Mouse (Mus musculus) testis, adult 2 months (tissue): ENCODE measurements around the gene Sdhaf2. TPM values are rescaled to one million over a fixed set of nuclear protein-coding genes. Genes with fewer than 3 reads are reported as not detected.

Experiments used
- H3K27ac ChIP-seq: fragments of 200-500 bp; 2 replicates; pipeline ENCODE4 v1.5.1; 2012; ENCODE audit warnings: low read depth, low read length; ENCODE audit not compliant: control insufficient read depth, insufficient read depth
- H3K27me3 ChIP-seq: fragments of 200-500 bp; 2 replicates; pipeline ENCODE4 v1.6.1; 2012; ENCODE audit warnings: mild to moderate bottlenecking, low read length, moderate library complexity; ENCODE audit not compliant: control insufficient read depth, insufficient read depth
- H3K36me3 ChIP-seq: fragments of 200-500 bp; 2 replicates; pipeline ENCODE4 v1.6.1; 2012; ENCODE audit warnings: mild to moderate bottlenecking, low read length; ENCODE audit not compliant: control insufficient read depth, insufficient read depth
- H3K4me1 ChIP-seq: fragments of 200-500 bp; 2 replicates; pipeline ENCODE4 v1.6.1; 2012; ENCODE audit warnings: low read length; ENCODE audit not compliant: control insufficient read depth, insufficient read depth
- H3K4me3 ChIP-seq: fragments of 200-500 bp; 2 replicates; pipeline ENCODE4 v1.5.1; 2012; ENCODE audit warnings: low read depth, mild to moderate bottlenecking, low read length, moderate library complexity, mixed read lengths; ENCODE audit not compliant: control insufficient read depth
- CTCF ChIP-seq: fragments of 200-500 bp; IDR thresholded peaks from 2 replicates; pipeline ENCODE4 v1.5.1; 2012; ENCODE audit warnings: low read depth, mild to moderate bottlenecking, inconsistent platforms, low read length, moderate library complexity; ENCODE audit not compliant: control insufficient read depth, insufficient read depth, insufficient replicate concordance
- POLR2A ChIP-seq: fragments of 200-500 bp; IDR thresholded peaks from 2 replicates; pipeline ENCODE4 v1.6.1; 2012; ENCODE audit warnings: low read depth, mild to moderate bottlenecking, inconsistent platforms, low read length, moderate library complexity; ENCODE audit not compliant: control insufficient read depth
- polyA plus RNA-seq: library from polyadenylated mRNA; depleted of rRNA; stranded (reverse); fragments of >200 nt; gene quantifications from 2 replicates; pipeline ENCODE4 v1.2.3, GENCODE M21; 2012; rRNA removed

Sdhaf2 gene
- polyA plus RNA-seq, 1 experiment = 16.6 TPM

DNA sequence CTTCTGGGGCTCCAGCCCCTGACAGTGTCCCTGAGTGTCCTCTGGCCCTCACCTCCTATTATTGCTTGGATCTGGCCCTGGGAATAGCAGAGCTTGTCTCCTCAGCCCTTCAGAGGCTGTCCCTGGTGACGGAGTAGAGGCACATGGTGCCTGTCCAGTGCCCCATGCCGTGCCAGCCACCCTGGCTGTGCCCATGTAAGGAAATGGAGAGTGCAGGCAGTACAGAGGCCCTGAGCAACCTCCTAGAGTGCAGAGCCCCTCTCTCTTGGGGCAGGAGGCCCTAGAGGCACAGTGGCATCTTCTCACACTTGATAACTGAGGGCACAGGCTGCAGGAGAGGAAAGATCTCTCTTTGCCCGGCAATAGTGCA, 70.5 kb downstream of the Sdhaf2 start:
- no peaks in the 10 kb centered on the region for H3K36me3 ChIP-seq
- H3K27ac ChIP-seq = peak overlapping the region; percentile 8; the same call in 1 of the 2 replicates
- H3K27me3 ChIP-seq = no peaks in the 10 kb centered on the region
- TF ChIP-seq POLR2A (no peak; the same call in 1 of the 2 replicates), CTCF (no peak)
- peak overlapping the region; percentile 90 for H3K4me3 ChIP-seq
- peaks cover 14% of the 10 kb centered on the region for H3K4me1 ChIP-seq

DNA sequence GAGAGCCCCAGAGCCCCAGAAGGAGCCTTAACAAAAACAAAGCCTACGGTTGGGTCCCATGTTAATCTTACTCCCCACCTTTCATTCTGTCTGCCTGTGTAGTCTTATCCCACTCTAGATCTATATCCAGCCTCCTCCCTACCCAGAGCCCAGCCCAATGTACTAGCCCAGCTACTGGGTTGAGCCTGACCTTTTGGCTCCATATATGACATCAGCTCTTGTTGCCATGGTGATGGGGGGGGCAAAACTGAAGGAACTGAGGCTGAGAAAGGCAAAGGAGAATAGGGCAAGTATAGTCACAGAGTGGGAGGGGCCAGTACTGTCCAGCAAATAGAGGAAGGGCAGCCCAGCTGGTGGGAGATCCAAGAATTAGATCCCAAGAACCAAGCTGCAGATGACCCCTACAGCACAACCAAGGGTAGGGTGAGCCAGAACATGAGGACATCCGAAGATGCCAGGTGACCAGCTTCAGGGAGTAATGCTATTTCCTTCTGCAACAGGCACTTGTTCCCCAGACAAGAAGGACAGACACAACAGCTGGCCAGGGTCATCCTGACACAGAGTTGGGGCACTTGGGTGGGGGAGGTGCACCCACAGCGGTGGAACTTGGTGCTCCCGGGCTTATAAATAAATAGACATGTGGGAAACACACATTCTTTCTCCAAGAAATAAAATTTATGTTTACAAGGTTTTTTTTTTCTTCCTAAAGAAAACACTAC, 71.1 kb downstream of the Sdhaf2 start:
- Histone ChIP-seq H3K27me3 (no peaks in the 10 kb centered on the region), H3K36me3 (no peaks in the 10 kb centered on the region), H3K4me1 (peaks cover 14% of the 10 kb centered on the region), H3K27ac (peak overlapping the region; percentile 40), H3K4me3 (peak overlapping the region; percentile 90)
- TF ChIP-seq POLR2A (no peak; the same call in 1 of the 2 replicates), CTCF (no peak)

Other genes starting within 250 kb of the Sdhaf2 start
- 1.7 and 1.8 TPM in 2 replicates for gene Dagla, start 221.3 kb downstream of the Sdhaf2 start, polyA plus RNA-seq
- gene Syt7, start 137.1 kb downstream of the Sdhaf2 start, polyA plus RNA-seq = 10.9 and 11.0 TPM in 2 replicates
- gene Lrrc10b, start 68.7 kb downstream of the Sdhaf2 start, polyA plus RNA-seq = 27.1 and 28.9 TPM in 2 replicates
- 398 and 401 TPM in 2 replicates for gene Ppp1r32, start 43.2 kb downstream of the Sdhaf2 start, polyA plus RNA-seq
- 30.4 and 33.1 TPM in 2 replicates for gene Cpsf7, start 876 bp downstream of the Sdhaf2 start, polyA plus RNA-seq
- gene Tmem216, start 30.1 kb upstream of the Sdhaf2 start, polyA plus RNA-seq = 37.4 and 39.5 TPM in 2 replicates
- gene Cyb561a3, start 51.0 kb upstream of the Sdhaf2 start, polyA plus RNA-seq = 27.0 and 34.2 TPM in 2 replicates
- 18.3 and 24.5 TPM in 2 replicates for gene Tmem138, start 51.2 kb upstream of the Sdhaf2 start, polyA plus RNA-seq
- 91.2 and 95.5 TPM in 2 replicates for gene Ddb1, start 79.2 kb upstream of the Sdhaf2 start, polyA plus RNA-seq
- 166 and 174 TPM in 2 replicates for gene Tkfc, start 79.5 kb upstream of the Sdhaf2 start, polyA plus RNA-seq
- gene Vwce, start 108.1 kb upstream of the Sdhaf2 start, polyA plus RNA-seq = 1.3 and 2.2 TPM in 2 replicates
- 0.10 and 0.20 TPM in 2 replicates for gene Pga5, start 151.9 kb upstream of the Sdhaf2 start, polyA plus RNA-seq
- 29.0 and 33.6 TPM in 2 replicates for gene Vps37c, start 162.6 kb upstream of the Sdhaf2 start, polyA plus RNA-seq
- 0.06 and 0.18 TPM in 2 replicates for gene Cd5, start 212.9 kb upstream of the Sdhaf2 start, polyA plus RNA-seq